Mouse (Mus musculus) spleen, embryonic (tissue): ENCODE data around the gene Ctcfl.
"Not testable (repeated sequence)": the region's sequence is repeated elsewhere in the genome, so short reads cannot be mapped to it uniquely, and the experiment has no call there.

Experiments
- CTCF ChIA-PET: fragments of 350-600 bp; sonication (Branson Sonifier 250); formaldehyde crosslinking; loops from one replicate; lab custom pipeline; 2022; lab: Charles Lee

Gene Ctcfl

DNA sequence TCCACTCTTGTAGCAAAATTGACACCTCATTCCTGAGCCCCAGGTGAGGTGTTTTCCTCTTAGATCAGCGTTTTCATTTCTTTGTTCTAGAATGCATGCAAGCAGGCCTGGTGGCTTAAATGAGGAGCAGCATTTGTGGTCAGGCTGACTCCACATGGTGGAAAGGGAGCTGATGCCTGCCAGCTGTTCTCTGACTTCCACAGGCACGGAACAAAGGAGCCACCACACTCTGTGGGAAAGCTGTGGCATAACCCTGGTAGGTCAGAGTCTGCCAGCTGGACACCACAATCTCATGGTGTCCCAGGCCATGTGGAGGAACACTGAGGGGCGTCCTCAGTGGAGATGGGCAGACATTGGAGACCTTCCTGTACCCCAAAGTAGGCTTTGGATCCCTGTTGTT is 26.5 kb upstream of the Ctcfl start:
- CTCF ChIA-PET, result interaction anchor here (0.6 kb wide), 1 partner anchor 442 kb away, joined by 14 read pairs; no protein-coding TSS in a partner anchor

- CTCF ChIA-PET, result no interaction called here
These were observed 24.3 kb upstream of the Ctcfl start for GRCm38 (mm10) chr2:173143611-173144010.

- CTCF ChIA-PET, result no interaction called here
These were observed 19.3 kb upstream of the Ctcfl start for GRCm38 (mm10) chr2:173138323-173139239.

GRCm38 (mm10) chr2:173134695-173135094 is 15.4 kb upstream of the Ctcfl start:
- CTCF ChIA-PET, result no interaction called here

DNA sequence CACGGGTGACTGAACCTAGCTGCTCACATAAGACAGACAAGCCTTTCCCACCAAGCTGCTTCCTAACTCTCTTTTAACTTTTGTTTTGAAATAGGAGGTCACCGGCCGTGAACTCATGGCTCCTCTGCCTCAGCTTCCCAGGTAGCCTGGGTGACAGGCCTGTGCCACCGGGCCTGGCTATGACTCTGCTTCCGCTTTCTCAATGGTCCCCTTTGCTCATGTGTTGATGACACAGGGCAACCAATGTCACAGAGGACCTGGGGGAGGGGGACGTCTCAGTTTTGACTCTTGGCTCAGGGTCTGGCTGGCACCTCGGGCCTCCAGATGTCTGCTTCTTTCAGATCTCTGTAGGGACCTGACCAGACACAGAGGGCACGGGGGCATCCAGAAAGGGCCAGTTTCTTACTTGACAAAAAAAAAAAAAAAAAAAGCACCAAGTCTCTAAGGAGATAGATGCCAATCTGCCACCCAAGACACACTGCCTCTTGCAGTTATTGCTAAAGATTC is 13.5 kb upstream of the Ctcfl start:
- CTCF ChIA-PET, result no interaction called here

DNA sequence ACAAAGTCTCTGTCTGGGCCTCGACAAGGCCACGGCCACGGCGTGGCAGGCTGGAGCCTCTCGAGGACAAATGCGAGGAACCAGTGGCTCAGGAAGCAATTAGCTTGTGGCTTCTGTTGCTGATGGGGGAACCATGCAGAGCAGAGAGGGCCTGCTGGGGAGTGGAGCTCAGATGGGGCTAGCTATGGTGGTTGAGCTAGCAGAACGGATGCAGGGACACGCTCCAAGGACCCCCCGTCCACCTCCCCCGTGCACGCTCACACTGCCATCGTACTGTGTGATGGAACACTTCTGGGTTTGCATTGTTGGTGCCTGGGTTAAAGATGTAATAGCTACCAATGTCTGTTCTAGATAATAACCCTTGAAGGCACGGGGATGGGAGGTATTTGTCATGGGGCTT is 12.9 kb upstream of the Ctcfl start:
- CTCF ChIA-PET, result no interaction called here

DNA sequence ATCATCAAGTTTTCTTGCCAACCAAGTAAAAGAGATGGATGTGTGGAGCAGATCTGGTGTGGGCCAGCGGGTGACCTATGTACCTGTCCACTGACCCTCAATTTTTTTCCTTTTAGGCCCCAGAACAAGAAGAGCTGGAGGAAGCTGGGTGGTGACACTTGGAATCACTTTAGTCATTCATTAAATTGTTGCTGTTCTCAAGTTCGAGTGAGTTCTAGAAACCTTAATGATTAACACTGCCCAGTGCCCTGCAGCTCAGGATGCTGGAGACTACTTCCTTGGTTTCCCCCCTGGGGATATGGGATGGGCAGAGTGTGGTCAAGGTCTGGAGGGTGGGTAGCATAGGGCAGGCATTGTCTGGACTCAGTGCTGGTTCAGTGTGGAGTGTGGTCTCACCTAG is 9.8 kb upstream of the Ctcfl start:
- CTCF ChIA-PET, result no interaction called here

GRCm38 (mm10) chr2:173126386-173126785 is 7.1 kb upstream of the Ctcfl start:
- CTCF ChIA-PET, result interaction anchor here (0.6 kb wide), 2 partner anchors 117 to 131 kb away, joined by 3 read pairs; no protein-coding TSS in a partner anchor

DNA sequence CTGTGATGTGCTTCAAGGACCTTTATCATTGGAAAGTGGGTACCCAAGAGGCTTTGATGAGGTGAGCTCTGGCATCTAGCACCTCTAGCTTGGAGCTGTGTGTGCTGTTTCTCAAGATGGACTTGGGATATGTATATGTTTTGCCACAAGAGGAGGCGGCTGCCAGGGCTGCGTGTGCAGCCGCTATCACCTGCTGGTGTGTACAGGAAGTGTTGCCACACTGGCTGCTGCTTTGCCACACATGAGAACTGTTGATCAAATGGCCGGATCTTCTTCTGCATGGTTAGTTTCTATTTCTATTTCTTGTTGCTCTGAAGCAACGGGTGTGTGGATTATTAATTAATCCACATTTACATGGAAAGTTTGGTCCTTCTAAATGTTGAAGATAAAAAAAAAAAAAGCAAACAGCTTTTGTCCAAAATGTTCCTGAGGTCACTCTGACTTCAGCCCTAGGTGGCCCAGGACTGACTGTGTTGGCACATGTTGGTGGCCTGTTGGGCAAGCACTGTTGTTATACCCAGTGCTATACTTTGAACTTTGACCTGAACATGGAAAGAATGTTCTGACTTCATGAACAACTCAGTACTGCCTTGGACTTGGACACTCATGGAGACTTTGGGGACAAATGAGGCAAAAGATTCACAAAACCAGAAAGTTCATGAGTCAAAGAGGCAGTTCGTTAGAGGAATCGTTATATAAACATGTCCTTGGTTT is 4.9 kb upstream of the Ctcfl start:
- CTCF ChIA-PET, result no interaction called here

- CTCF ChIA-PET, result interaction anchor here (0.7 kb wide), 1 partner anchor 445 kb away, joined by 7 read pairs; no protein-coding TSS in a partner anchor
These were observed 792 bp upstream of the Ctcfl start for GRCm38 (mm10) chr2:173120117-173120516.

DNA sequence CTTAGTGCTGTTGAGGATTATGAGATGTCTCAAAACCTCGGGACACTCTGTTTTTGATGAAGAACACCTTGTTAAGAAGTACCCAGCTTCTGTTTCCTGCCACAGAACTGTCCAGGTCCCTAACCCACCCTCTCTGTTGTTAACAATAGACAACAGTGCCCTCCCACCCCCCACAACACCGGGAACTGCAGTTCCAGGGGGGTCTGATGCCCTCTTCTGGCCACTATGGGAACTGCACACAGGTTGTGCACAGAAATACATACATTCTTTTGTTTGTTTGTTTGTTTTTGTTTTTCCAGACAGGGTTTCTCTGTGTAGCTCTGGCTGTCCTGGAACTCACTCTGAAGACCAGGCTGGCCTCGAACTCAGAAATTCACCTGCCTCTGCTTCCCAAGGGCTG is 5.5 kb downstream of the Ctcfl start:
- CTCF ChIA-PET, result not testable (repeated sequence)

GRCm38 (mm10) chr2:173110571-173110970 is 8.8 kb downstream of the Ctcfl start:
- CTCF ChIA-PET, result no interaction called here

DNA sequence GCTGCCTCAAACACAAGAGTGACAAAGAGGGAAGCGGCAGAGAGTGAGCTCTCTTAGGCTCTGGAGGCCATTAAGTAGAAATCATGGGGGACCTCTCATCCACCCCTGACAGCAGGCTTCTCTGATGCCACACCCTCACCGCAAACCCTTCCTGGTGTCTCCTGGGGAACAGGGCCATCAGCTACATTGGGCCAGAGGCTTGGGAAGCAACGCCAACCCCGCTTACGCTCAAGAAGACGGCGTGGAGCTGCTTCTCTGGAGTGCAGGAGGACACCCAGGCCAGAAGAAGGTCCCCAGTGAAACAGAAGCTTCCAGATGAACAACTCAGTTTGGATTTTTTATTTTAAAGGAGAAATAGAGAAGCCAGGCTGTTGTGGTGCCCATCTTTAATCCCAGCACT is 9.8 kb downstream of the Ctcfl start:
- CTCF ChIA-PET, result no interaction called here

DNA sequence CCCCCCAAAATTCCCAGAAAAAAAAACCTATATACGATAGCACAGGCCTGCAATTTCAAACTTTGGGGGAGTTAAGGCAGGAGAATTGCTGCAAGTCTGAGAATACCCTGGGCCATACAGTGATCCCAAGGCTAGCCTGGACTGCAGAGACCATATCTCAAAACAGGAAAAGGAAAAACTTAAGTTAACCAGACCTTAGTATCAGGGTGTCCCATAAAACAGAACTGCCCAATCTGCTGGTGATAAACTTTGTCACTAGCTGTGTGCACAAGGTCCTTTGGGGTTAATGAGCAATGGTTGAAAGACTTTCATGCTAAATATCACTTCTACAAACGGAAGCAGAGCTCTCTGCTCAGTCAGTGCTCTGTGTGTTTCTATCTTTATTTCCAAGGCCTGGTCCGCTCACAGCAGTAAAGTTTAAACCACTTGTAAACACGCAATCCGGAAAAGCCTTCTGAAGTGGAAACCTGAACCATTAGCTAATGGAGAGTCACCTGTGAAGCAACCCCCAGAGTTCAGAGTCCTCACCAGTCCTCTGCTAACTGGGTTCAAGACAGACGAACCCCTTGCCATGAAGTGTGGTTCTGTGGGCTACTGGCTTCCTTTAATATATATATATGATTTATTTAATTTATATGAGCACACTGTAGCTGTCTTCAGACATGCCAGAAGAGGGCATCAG is 10.7 kb downstream of the Ctcfl start:
- CTCF ChIA-PET, result no interaction called here

- CTCF ChIA-PET, result no interaction called here
These were observed 12.2 kb downstream of the Ctcfl start for GRCm38 (mm10) chr2:173106889-173107785.

GRCm38 (mm10) chr2:173106409-173106808 is 12.9 kb downstream of the Ctcfl start:
- CTCF ChIA-PET, result no interaction called here

DNA sequence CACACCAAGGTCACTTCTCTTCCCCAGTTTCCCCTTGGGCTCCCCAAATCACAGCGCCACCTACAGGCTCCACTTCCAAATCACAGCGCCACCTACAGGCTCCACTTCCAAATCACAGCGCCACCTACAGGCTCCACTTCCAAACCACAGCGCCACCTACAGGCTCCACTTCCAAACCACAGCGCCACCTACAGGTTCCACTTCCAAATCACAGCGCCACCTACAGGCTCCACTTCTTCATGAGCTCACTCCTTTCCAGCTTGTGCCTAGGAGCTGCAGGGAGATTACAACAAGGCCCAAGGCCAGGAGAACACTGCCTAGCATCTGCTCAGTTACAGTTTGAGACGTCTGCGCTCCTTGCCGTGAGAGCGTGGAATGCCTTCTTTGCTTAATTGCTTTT is 22.0 kb downstream of the Ctcfl start:
- CTCF ChIA-PET, result interaction anchor here (0.6 kb wide), 3 partner anchors 82 to 272 kb away, joined by 3 to 12 read pairs (median 4); no protein-coding TSS in a partner anchor

- CTCF ChIA-PET, result interaction anchor here (0.7 to 1.8 kb wide), 7 partner anchors 28 to 250 kb away, joined by 3 to 6 read pairs (median 4); partner anchors contain the start of genes Rae1 and Rbm38
These were observed 29.9 kb downstream of the Ctcfl start for GRCm38 (mm10) chr2:173089437-173089836.

GRCm38 (mm10) chr2:173087405-173087804 is 31.9 kb downstream of the Ctcfl start:
- CTCF ChIA-PET, result interaction anchor here (1.0 kb wide), 1 partner anchor 13 kb away, joined by 3 read pairs; no protein-coding TSS in a partner anchor

DNA sequence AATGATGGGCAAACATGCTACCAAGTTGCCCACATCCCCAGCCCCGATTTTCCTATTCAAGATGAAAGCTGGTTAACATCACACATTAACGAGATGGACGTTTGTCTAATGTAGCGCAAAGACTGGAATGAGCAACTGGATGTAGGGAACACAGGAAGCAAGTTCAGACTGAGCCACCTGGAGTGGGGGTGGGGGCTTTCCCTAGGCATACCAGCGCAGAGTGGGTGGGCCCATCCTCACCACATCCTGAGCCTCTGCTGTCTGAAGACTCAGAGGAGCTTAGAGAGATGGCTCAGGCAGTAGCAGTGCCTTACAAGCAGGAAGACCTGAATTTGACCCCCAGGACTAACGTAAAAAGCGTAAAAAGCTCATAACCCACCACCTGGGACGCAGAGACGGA is 33.6 kb downstream of the Ctcfl start:
- CTCF ChIA-PET, result interaction anchor here (0.6 to 1.1 kb wide), 3 partner anchors 32 to 270 kb away, joined by 3 to 5 read pairs (median 4); no protein-coding TSS in a partner anchor
